Comparison of ENCODE assay signal across 9 mouse cellular contexts in genomic region chr9:114988610-114989327, GRCm38 (mm10). TPM values are rescaled to one million over a fixed set of nuclear protein-coding genes. Genes with fewer than 3 reads are reported as not detected.
DNase-seq lines count a peak whose midpoint lies in the region; ATAC-seq lines count a peak whose summit lies in the region.
"Had no signal": no experiment of that assay in that cellular context is flagged by ENCODE, and none has a peak within 500 bp of the region (broad histone marks: within the 10 kb centered on the region; RNA-seq: fewer than 3 reads in every experiment).

No protein-coding gene starts in this region.

- peak; percentile 35 to 36 for DNase-seq in frontal cortex, postnatal 36 days (ENCODE audit: low spot score in 2 of 2)
- DNase-seq in frontal cortex, adult 2 months (ENCODE audit: extremely low spot score in 1 of 2, low spot score in 1 of 2), result no peak
- no peak for DNase-seq in lung, adult 18-20 months
- no peak for DNase-seq in embryonic facial prominence, embryonic 14.5 days (ENCODE audit: low spot score)
- DNase-seq: layer of hippocampus, adult 9-11 months had no signal

- no peaks in the 10 kb centered on the region for H3K36me3 ChIP-seq in lung, embryonic 15.5 days
- no peaks in the 10 kb centered on the region for H3K36me3 ChIP-seq in embryonic facial prominence, embryonic 14.5 days (ENCODE audit: control insufficient read depth, insufficient read depth, low read length)
- no peaks in the 10 kb centered on the region for H3K36me3 ChIP-seq in neural tube, embryonic 15.5 days
- H3K36me3 ChIP-seq in heart, embryonic 11.5 days (ENCODE audit: control insufficient read depth, insufficient read depth, low read length), result no peaks in the 10 kb centered on the region
- H3K36me3 ChIP-seq: liver, embryonic 15.5 days had no signal

- no peak overlapping the region for H3K4me2 ChIP-seq in lung, embryonic 15.5 days
- H3K4me2 ChIP-seq in embryonic facial prominence, embryonic 14.5 days (ENCODE audit: low read depth, low read length), result no peak overlapping the region
- H3K4me2 ChIP-seq in neural tube, embryonic 15.5 days, result no peak overlapping the region
- H3K4me2 ChIP-seq in heart, embryonic 11.5 days, result no peak overlapping the region
- H3K4me2 ChIP-seq: liver, embryonic 15.5 days had no signal

- peaks cover 7% of the 10 kb centered on the region; the same call in 1 of the 2 replicates for H3K4me1 ChIP-seq in lung, embryonic 15.5 days
- no peaks in the 10 kb centered on the region for H3K4me1 ChIP-seq in embryonic facial prominence, embryonic 14.5 days (ENCODE audit: control insufficient read depth, insufficient read depth, low read length)
- peaks cover 9% of the 10 kb centered on the region; the same call in 1 of the 2 replicates for H3K4me1 ChIP-seq in neural tube, embryonic 15.5 days
- peaks cover 6% of the 10 kb centered on the region; the same call in 1 of the 2 replicates for H3K4me1 ChIP-seq in heart, embryonic 11.5 days (ENCODE audit: control insufficient read depth, insufficient read depth, low read length)
- H3K4me1 ChIP-seq: liver, embryonic 15.5 days had no signal

- H3K9ac ChIP-seq in lung, embryonic 15.5 days, result no peak overlapping the region
- peak overlapping the region; percentile 1; the same call in 1 of the 2 replicates for H3K9ac ChIP-seq in embryonic facial prominence, embryonic 14.5 days (ENCODE audit: low read depth, low read length)
- no peak overlapping the region; the same call in 1 of the 2 replicates for H3K9ac ChIP-seq in neural tube, embryonic 15.5 days (replicated peaks)
- no peak overlapping the region for H3K9ac ChIP-seq in heart, embryonic 11.5 days (ENCODE audit: low read depth, low read length)
- H3K9ac ChIP-seq: liver, embryonic 15.5 days had no signal

- H3K9me3 ChIP-seq in lung, embryonic 15.5 days, result no peaks in the 10 kb centered on the region
- 0 out of 2 replicates have a peak, but pooled peaks cover 8% of the 10 kb centered on the region for H3K9me3 ChIP-seq in embryonic facial prominence, embryonic 14.5 days (ENCODE audit: control insufficient read depth, low read length)
- no peaks in the 10 kb centered on the region for H3K9me3 ChIP-seq in neural tube, embryonic 15.5 days (replicated peaks)
- H3K9me3 ChIP-seq in heart, embryonic 11.5 days (replicated peaks; ENCODE audit: control insufficient read depth, low read length), result no peaks in the 10 kb centered on the region

- no peak overlapping the region for H3K4me3 ChIP-seq in lung, embryonic 15.5 days
- H3K4me3 ChIP-seq in embryonic facial prominence, embryonic 14.5 days (ENCODE audit: low read depth, low read length), result no peak overlapping the region
- H3K4me3 ChIP-seq in neural tube, embryonic 15.5 days (replicated peaks), result no peak overlapping the region
- H3K4me3 ChIP-seq in heart, embryonic 11.5 days (ENCODE audit: low read depth, low read length), result no peak overlapping the region
- H3K4me3 ChIP-seq: liver, embryonic 15.5 days had no signal

- WGBS in lung, embryonic 15.5 days, result 63% methylated on average over 6 of the region's 6 CpGs
- 59% methylated on average over 6 of the region's 6 CpGs for WGBS in embryonic facial prominence, embryonic 14.5 days
- WGBS in neural tube, embryonic 15.5 days, result 61% methylated on average over 6 of the region's 6 CpGs
- 70% methylated on average over 6 of the region's 6 CpGs for WGBS in heart, embryonic 11.5 days (ENCODE audit: insufficient replicate concordance)

- no peaks in the 10 kb centered on the region for H3K27me3 ChIP-seq in lung, embryonic 15.5 days
- H3K27me3 ChIP-seq in embryonic facial prominence, embryonic 14.5 days (replicated peaks; ENCODE audit: control insufficient read depth, insufficient read depth, low read length), result no peaks in the 10 kb centered on the region
- H3K27me3 ChIP-seq in neural tube, embryonic 15.5 days (replicated peaks), result no peaks in the 10 kb centered on the region
- no peaks in the 10 kb centered on the region for H3K27me3 ChIP-seq in heart, embryonic 11.5 days (ENCODE audit: control insufficient read depth, insufficient read depth, low read length)
- H3K27me3 ChIP-seq: liver, embryonic 15.5 days had no signal

- no peak overlapping the region for H3K27ac ChIP-seq in lung, embryonic 15.5 days
- H3K27ac ChIP-seq in embryonic facial prominence, embryonic 14.5 days (replicated peaks; ENCODE audit: low read depth, low read length), result no peak overlapping the region
- H3K27ac ChIP-seq in neural tube, embryonic 15.5 days (replicated peaks), result peak overlapping the region; percentile 66; the same call in 1 of the 2 replicates
- no peak overlapping the region for H3K27ac ChIP-seq in heart, embryonic 11.5 days (ENCODE audit: low read depth, low read length)
- H3K27ac ChIP-seq: liver, embryonic 15.5 days had no signal

- ATAC-seq in lung, embryonic 15.5 days (ENCODE audit: borderline replicate concordance, extremely low read depth, low FRiP score, low TSS enrichment), result peak; percentile 4; the same call in 1 of the 2 replicates
- no peak for ATAC-seq in embryonic facial prominence, embryonic 14.5 days (ENCODE audit: low read depth)
- no peak for ATAC-seq in neural tube, embryonic 15.5 days (ENCODE audit: low FRiP score)
- no peak for ATAC-seq in heart, embryonic 11.5 days (replicated peaks; ENCODE audit: insufficient number of reproducible peaks, low FRiP score, low TSS enrichment)

RNA-seq across cellular contexts. Expression of gene Rps27rt, which starts 6.2 kb away (rescaled TPM):
- polyA plus RNA-seq in frontal cortex, adult 2 months (2012; rRNA removed), result 44.6 and 57.4 TPM in 2 replicates
- polyA plus RNA-seq in lung, embryonic 15.5 days (2015; fragmentation: Nextera tagmentation; extraction: Ambion mirVana), result 323 and 371 TPM in 2 replicates
- 497 and 574 TPM in 2 replicates for polyA plus RNA-seq in embryonic facial prominence, embryonic 14.5 days (2014; fragmentation: Nextera tagmentation; extraction: Ambion mirVana)
- 186 and 258 TPM in 2 replicates for polyA plus RNA-seq in neural tube, embryonic 15.5 days (2015; fragmentation: Nextera tagmentation; extraction: Ambion mirVana)
- polyA plus RNA-seq in heart, embryonic 11.5 days (2014; fragmentation: Nextera tagmentation; extraction: Ambion mirVana), result 252 and 297 TPM in 2 replicates

RNA-seq across cellular contexts. Expression of gene Osbpl10, which starts 10.4 kb away (rescaled TPM):
- 17.6 and 18.7 TPM in 2 replicates for polyA plus RNA-seq in frontal cortex, adult 2 months (2012; rRNA removed)
- 2.4 and 3.5 TPM in 2 replicates for polyA plus RNA-seq in lung, embryonic 15.5 days (2015; fragmentation: Nextera tagmentation; extraction: Ambion mirVana)
- 2.1 and 2.7 TPM in 2 replicates for polyA plus RNA-seq in embryonic facial prominence, embryonic 14.5 days (2014; fragmentation: Nextera tagmentation; extraction: Ambion mirVana)
- 3.1 and 8.1 TPM in 2 replicates for polyA plus RNA-seq in neural tube, embryonic 15.5 days (2015; fragmentation: Nextera tagmentation; extraction: Ambion mirVana)
- polyA plus RNA-seq in heart, embryonic 11.5 days (2014; fragmentation: Nextera tagmentation; extraction: Ambion mirVana), result 1.2 and 1.6 TPM in 2 replicates

RNA-seq across cellular contexts. Expression of gene Gpd1l, which starts 55.0 kb away (rescaled TPM):
- polyA plus RNA-seq in frontal cortex, adult 2 months (2012; rRNA removed), result 59.7 and 61.4 TPM in 2 replicates
- polyA plus RNA-seq in lung, embryonic 15.5 days (2015; fragmentation: Nextera tagmentation; extraction: Ambion mirVana), result 16.4 and 17.9 TPM in 2 replicates
- 9.1 and 10.3 TPM in 2 replicates for polyA plus RNA-seq in embryonic facial prominence, embryonic 14.5 days (2014; fragmentation: Nextera tagmentation; extraction: Ambion mirVana)
- polyA plus RNA-seq in neural tube, embryonic 15.5 days (2015; fragmentation: Nextera tagmentation; extraction: Ambion mirVana), result 39.8 and 40.8 TPM in 2 replicates
- 13.3 and 15.4 TPM in 2 replicates for polyA plus RNA-seq in heart, embryonic 11.5 days (2014; fragmentation: Nextera tagmentation; extraction: Ambion mirVana)

Comparison
In these comparisons a context has a peak if more than half of its experiments do, and no peak if none do; other contexts are left out.
1. DNase-seq: peak in frontal cortex, postnatal 36 days (2 of 2); none in frontal cortex, adult 2 months (0 of 2), lung, adult 18-20 months (0 of 2) and embryonic facial prominence, embryonic 14.5 days (single experiment).